ENCODE assay signal across 8 mouse cellular contexts in the genomic region with DNA sequence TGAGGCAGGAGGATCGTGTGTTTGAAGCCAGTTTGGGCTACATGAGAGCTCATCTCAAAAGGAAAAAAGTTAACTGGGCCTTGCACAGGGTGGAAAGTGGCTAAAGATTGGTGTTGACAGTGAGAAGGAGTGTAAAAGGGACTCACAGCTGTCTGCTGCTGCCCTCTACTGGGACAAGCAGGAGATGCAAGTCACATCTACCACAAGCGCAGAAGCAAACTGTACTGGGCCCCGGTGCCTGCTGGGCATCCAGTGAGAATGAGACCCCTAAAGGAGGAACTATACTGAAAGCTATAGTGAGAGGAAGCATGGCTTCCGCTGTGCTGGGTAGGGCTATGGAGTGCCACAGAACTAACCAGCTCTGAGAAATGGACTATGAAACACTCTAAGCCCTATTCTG. TPM values are rescaled to one million over a fixed set of nuclear protein-coding genes. Genes with fewer than 3 reads are reported as not detected.
DNase-seq lines count a peak whose midpoint lies in the region; ATAC-seq and TF ChIP-seq lines count a peak whose summit lies in the region.

No protein-coding gene starts in this region.

- no peaks in the 10 kb centered on the region for H3K27me3 ChIP-seq in E14TG2a.4 (ENCODE audit: insufficient read depth, low read length)
- H3K27me3 ChIP-seq in forebrain, embryonic 10.5 days (ENCODE audit: poor library complexity, severe bottlenecking), result no peaks in the 10 kb centered on the region
- H3K27me3 ChIP-seq in liver, embryonic 14.5 days (ENCODE audit: control insufficient read depth, insufficient read depth, low read length), result no peaks in the 10 kb centered on the region
- no peaks in the 10 kb centered on the region for H3K27me3 ChIP-seq in neural tube, embryonic 13.5 days
- H3K27me3 ChIP-seq in testis, adult 2 months (ENCODE audit: control insufficient read depth, insufficient read depth, low read length), result no peaks in the 10 kb centered on the region

- H3K9me3 ChIP-seq in E14TG2a.4 (ENCODE audit: low read length), result no peaks in the 10 kb centered on the region
- H3K9me3 ChIP-seq in forebrain, embryonic 10.5 days, result no peaks in the 10 kb centered on the region
- no peaks in the 10 kb centered on the region for H3K9me3 ChIP-seq in liver, embryonic 14.5 days (ENCODE audit: control insufficient read depth, low read length)
- H3K9me3 ChIP-seq in neural tube, embryonic 13.5 days, result no peaks in the 10 kb centered on the region

- peak; percentile 82 for TF ChIP-seq CTCF in E14TG2a.4 (conservative IDR thresholded peaks at IDR 0.05; ENCODE audit: low read length)
- TF ChIP-seq CTCF in liver, embryonic 14.5 days (IDR thresholded peaks at IDR 0.05; ENCODE audit: low read depth), result peak; percentile 87
- peak; percentile 76; the same call in 1 of the 2 replicates for TF ChIP-seq CTCF in testis, adult 2 months (IDR thresholded peaks at IDR 0.05; ENCODE audit: control insufficient read depth, insufficient read depth, insufficient replicate concordance, low read depth, low read length)

- peaks cover 25% of the 10 kb centered on the region for H3K4me1 ChIP-seq in E14TG2a.4 (replicated peaks; ENCODE audit: low read depth, low read length)
- no peaks in the 10 kb centered on the region for H3K4me1 ChIP-seq in forebrain, embryonic 10.5 days
- H3K4me1 ChIP-seq in liver, embryonic 14.5 days (replicated peaks; ENCODE audit: control insufficient read depth in 2 of 2, insufficient read depth in 2 of 2, low read length in 1 of 2), result no peaks in the 10 kb centered on the region
- H3K4me1 ChIP-seq in neural tube, embryonic 13.5 days (replicated peaks), result no peaks in the 10 kb centered on the region
- no peaks in the 10 kb centered on the region for H3K4me1 ChIP-seq in testis, adult 2 months (ENCODE audit: control insufficient read depth, insufficient read depth, low read length)

- 24% methylated on average over 4 of the region's 4 CpGs for WGBS in forebrain, embryonic 10.5 days
- 5% methylated on average over 4 of the region's 4 CpGs for WGBS in liver, embryonic 14.5 days (ENCODE audit: insufficient replicate concordance)
- 19% methylated on average over 4 of the region's 4 CpGs for WGBS in neural tube, embryonic 13.5 days

- intact Hi-C loops in heart, postnatal 10 days (cut with DNase I), result loop anchor here (2.0 to 10.0 kb wide), 2 partner anchors 130 to 948 kb away; no protein-coding TSS in a partner anchor

- peak; percentile 9 for DNase-seq in c-Kit-negative CD71-positive TER-119-positive erythroid progenitor cells, embryonic 14.5 days (ENCODE audit: low read depth, low spot score)
- DNase-seq in forebrain, embryonic 10.5 days (ENCODE audit: extremely low spot score, low spot score), result peak; percentile 72
- DNase-seq in heart, postnatal 10 days, result peak; percentile 81 to 89
- DNase-seq in kidney, postnatal 36 days, result peak; percentile 70 to 91
- DNase-seq in liver, embryonic 14.5 days (ENCODE audit: low read depth in 3 of 3, low spot score in 3 of 3), result peak; percentile 18 to 41 (median 22)

- no peak for ATAC-seq in liver, embryonic 14.5 days (ENCODE audit: insufficient read depth)
- ATAC-seq in neural tube, embryonic 13.5 days (ENCODE audit: low read depth), result peak; percentile 76

- H3K4me3 ChIP-seq in E14TG2a.4 (replicated peaks; ENCODE audit: low read length), result no peak overlapping the region
- H3K4me3 ChIP-seq in forebrain, embryonic 10.5 days, result no peak overlapping the region
- no peak overlapping the region for H3K4me3 ChIP-seq in liver, embryonic 14.5 days (ENCODE audit: insufficient read depth in 1 of 2, low read depth in 2 of 2, low read length in 2 of 2)
- no peak overlapping the region for H3K4me3 ChIP-seq in neural tube, embryonic 13.5 days
- no peak overlapping the region for H3K4me3 ChIP-seq in testis, adult 2 months (ENCODE audit: control insufficient read depth, low read depth, low read length)

- H3K4me2 ChIP-seq in liver, embryonic 14.5 days (ENCODE audit: low read depth), result no peak overlapping the region
- H3K4me2 ChIP-seq in neural tube, embryonic 13.5 days, result no peak overlapping the region

- peaks cover 21% of the 10 kb centered on the region for H3K36me3 ChIP-seq in E14TG2a.4 (ENCODE audit: insufficient read depth, low read length)
- peaks cover 37% of the 10 kb centered on the region for H3K36me3 ChIP-seq in forebrain, embryonic 10.5 days (replicated peaks)
- H3K36me3 ChIP-seq in liver, embryonic 14.5 days (replicated peaks; ENCODE audit: control insufficient read depth, insufficient read depth, low read depth), result peaks cover 3% of the 10 kb centered on the region; the same call in 1 of the 2 replicates
- H3K36me3 ChIP-seq in neural tube, embryonic 13.5 days, result peaks cover 23% of the 10 kb centered on the region
- H3K36me3 ChIP-seq in testis, adult 2 months (ENCODE audit: control insufficient read depth, insufficient read depth, low read length), result no peaks in the 10 kb centered on the region

- no peak overlapping the region for H3K9ac ChIP-seq in liver, embryonic 14.5 days (replicated peaks)
- H3K9ac ChIP-seq in neural tube, embryonic 13.5 days, result no peak overlapping the region

- no peak overlapping the region for H3K27ac ChIP-seq in forebrain, embryonic 10.5 days
- no peak overlapping the region for H3K27ac ChIP-seq in liver, embryonic 14.5 days
- H3K27ac ChIP-seq in neural tube, embryonic 13.5 days (replicated peaks), result no peak overlapping the region
- no peak overlapping the region for H3K27ac ChIP-seq in testis, adult 2 months (ENCODE audit: control insufficient read depth, insufficient read depth, low read depth, low read length)

- no peak for TF ChIP-seq EP300 in liver, embryonic 14.5 days (IDR thresholded peaks at IDR 0.05; ENCODE audit: low read depth)

- TF ChIP-seq POLR2A in testis, adult 2 months (IDR thresholded peaks at IDR 0.05; ENCODE audit: control insufficient read depth, low read depth, low read length), result no peak

RNA-seq across cellular contexts. Expression of a gene that starts 50.2 kb away (rescaled TPM):
- 20.0 and 20.6 TPM in 2 replicates for polyA plus RNA-seq in forebrain, embryonic 10.5 days (2016; fragmentation: Nextera tagmentation; extraction: Ambion mirVana)
- 10 to 100 TPM; 15.1 to 16.4 TPM for total RNA-seq in heart, postnatal 10 days (2021)
- polyA plus RNA-seq in liver, embryonic 14.5 days (2012; rRNA removed), result 4.3 and 7.2 TPM in 2 replicates
- polyA plus RNA-seq in liver, embryonic 14.5 days (2014; fragmentation: Nextera tagmentation; extraction: Ambion mirVana), result 8.2 and 9.1 TPM in 2 replicates
- polyA plus RNA-seq in neural tube, embryonic 13.5 days (2015; fragmentation: Nextera tagmentation; extraction: Ambion mirVana), result 16.2 and 18.4 TPM in 2 replicates
- polyA plus RNA-seq in testis, adult 2 months (2012; rRNA removed), result 1.7 and 1.9 TPM in 2 replicates

RNA-seq across cellular contexts. Expression of a gene that starts 50.3 kb away (rescaled TPM):
- 15.8 TPM in 2 replicates for polyA plus RNA-seq in forebrain, embryonic 10.5 days (2016; fragmentation: Nextera tagmentation; extraction: Ambion mirVana)
- total RNA-seq in heart, postnatal 10 days (2021), result 10 to 100 TPM; 24.1 to 25.1 TPM
- 1.9 and 4.0 TPM in 2 replicates for polyA plus RNA-seq in liver, embryonic 14.5 days (2012; rRNA removed)
- polyA plus RNA-seq in liver, embryonic 14.5 days (2014; fragmentation: Nextera tagmentation; extraction: Ambion mirVana), result 7.3 and 7.9 TPM in 2 replicates
- 23.5 and 26.6 TPM in 2 replicates for polyA plus RNA-seq in neural tube, embryonic 13.5 days (2015; fragmentation: Nextera tagmentation; extraction: Ambion mirVana)
- polyA plus RNA-seq in testis, adult 2 months (2012; rRNA removed), result 1.2 and 1.5 TPM in 2 replicates

Comparison
In these comparisons a context has a peak if more than half of its experiments do, and no peak if none do; other contexts are left out.
1. DNase-seq: peak in every context shown above with its lines; median percentile 85 in heart, postnatal 10 days; 80 in kidney, postnatal 36 days; 72 in forebrain, embryonic 10.5 days; 22 in liver, embryonic 14.5 days; 9 in c-Kit-negative CD71-positive TER-119-positive erythroid progenitor cells, embryonic 14.5 days.